Mouse (Mus musculus) central nervous system, embryonic 14 days (tissue): ENCODE results near the gene Ube3b. TPM values are rescaled to one million over a fixed set of nuclear protein-coding genes. Genes with fewer than 3 reads are reported as not detected.

Experiments used
- polyA plus RNA-seq: library from polyadenylated mRNA; depleted of rRNA; stranded (reverse); fragments of >200 nt; gene quantifications from 2 replicates; pipeline ENCODE4 v1.2.3, GENCODE M21; 2012; rRNA removed

Gene Ube3b
- 49.1 and 49.6 TPM in 2 replicates for polyA plus RNA-seq

DNA sequence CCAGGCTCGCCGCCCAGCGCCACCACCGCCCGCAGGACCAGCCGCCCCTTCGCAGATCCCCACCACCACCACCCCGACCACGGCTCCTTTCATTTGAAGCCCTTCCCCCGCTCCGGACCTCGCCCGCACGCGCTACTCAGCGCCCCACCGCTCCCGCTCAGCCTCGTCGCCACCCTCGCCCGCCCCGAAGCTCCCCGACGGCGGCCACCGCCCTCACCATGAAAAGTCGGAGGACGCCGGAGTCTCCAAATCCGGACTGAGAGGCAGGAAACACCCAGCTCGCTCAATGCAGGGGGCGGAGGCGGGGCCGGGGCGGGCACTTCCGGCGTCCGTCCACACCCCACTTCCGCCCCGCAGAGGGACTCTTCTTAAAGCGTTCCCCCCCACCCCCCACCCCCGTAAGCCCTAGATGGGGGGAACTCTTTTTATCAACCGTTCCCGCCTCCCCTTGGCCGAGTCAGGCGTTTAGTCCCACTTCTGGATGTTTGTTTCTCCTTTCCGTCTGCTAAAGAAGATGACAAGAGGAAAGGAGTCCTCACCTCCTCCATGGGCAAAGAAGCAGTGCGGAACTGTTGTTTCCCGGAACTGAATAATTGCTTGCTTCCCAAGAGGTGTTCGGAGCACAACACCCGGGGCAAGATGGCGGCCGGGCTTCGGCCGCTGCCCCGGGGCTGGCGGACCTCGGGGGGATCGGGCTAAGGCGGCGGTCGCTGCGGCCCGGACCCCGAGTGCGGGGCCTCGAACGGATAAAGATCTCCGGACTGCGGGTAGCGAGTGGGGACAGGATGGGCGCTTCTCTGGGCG is at the start of gene Ube3b, which contains the start of gene Kctd10:
Ube3b (plus strand) TSS at position 399 of the 804 bp plus-strand sequence.
Kctd10 (minus strand) TSS at position 300 of the 804 bp plus-strand sequence.

DNA sequence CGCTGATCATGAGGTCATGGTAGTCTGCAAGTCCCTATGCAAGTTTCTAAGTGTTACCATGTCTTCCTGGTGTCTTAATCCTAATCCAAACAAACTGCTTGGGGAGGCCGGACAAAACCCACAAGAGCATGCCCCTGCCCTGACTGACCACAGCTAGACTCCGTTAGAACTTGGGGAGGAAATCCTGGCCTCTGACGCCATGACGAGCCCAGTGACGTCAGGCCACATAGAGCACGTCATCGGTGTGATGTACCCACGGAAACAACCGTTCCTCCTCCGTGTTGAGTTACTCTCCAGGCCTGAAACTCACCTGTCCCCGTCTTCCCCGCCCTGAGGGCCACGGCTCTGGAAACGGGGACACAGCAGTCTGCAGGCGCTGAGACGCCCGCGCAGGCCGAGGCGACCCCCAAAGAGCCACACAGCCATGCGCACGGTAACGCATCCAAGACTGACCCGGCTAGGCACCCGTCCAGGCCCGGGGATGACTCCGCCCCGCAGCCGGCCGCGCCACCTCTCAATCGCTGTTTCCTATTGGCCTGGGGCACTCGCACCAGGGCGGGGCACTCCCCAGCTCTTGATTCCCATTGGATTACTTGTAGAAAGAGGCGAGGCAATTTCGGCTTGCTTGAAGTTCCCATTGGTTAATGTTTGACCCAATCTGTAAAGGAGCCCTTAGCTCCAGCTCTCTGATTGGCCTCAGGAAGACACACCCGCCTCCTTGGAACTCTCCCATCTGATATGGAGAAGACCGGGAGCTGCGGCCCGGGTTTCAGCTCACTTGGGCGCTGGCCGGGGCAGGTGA is 63.4 kb downstream of the Ube3b start, which contains the start of the genes Mmab and Mvk:
Mmab (minus strand) TSS at position 495 of the 802 bp plus-strand sequence.
Mvk (plus strand) TSS at position 704 of the 802 bp plus-strand sequence.

Other genes starting within 250 kb of the Ube3b start
- gene Acacb, start 234.1 kb upstream of the Ube3b start, polyA plus RNA-seq = 3.2 and 4.4 TPM in 2 replicates
- gene Foxn4, start 106.8 kb upstream of the Ube3b start, polyA plus RNA-seq = 0.91 and 1.2 TPM in 2 replicates
- 0.50 and 0.93 TPM in 2 replicates for gene Myo1h, start 91.4 kb upstream of the Ube3b start, polyA plus RNA-seq
- 89.0 and 92.6 TPM in 2 replicates for gene Kctd10, start 99 bp upstream of the Ube3b start, polyA plus RNA-seq
- gene Mmab, start 63.5 kb downstream of the Ube3b start, polyA plus RNA-seq = 30.3 and 32.7 TPM in 2 replicates
- 52.2 and 53.9 TPM in 2 replicates for gene Mvk, start 63.7 kb downstream of the Ube3b start, polyA plus RNA-seq
- 9.7 and 11.7 TPM in 2 replicates for gene Fam222a, start 187.4 kb downstream of the Ube3b start, polyA plus RNA-seq